8 mouse cellular contexts compared by ENCODE assay signal in genomic region chr8:71271630-71272029, GRCm38 (mm10). TPM values are rescaled to one million over a fixed set of nuclear protein-coding genes. Genes with fewer than 3 reads are reported as not detected.
DNase-seq lines count a peak whose midpoint lies in the region; ATAC-seq and TF ChIP-seq lines count a peak whose summit lies in the region.

No protein-coding gene starts in this region.

- in situ Hi-C loops in CH12.LX (cut with MboI; ENCODE audit: low pct_ligation_motif_present, low pct_unique_long_range_greater_than_20kb, low sequenced_read_pairs) = loop anchor here (5.0 kb wide), 1 partner anchor 51 kb away; no protein-coding TSS in a partner anchor

- H3K9ac ChIP-seq in CH12.LX (ENCODE audit: insufficient read depth, low read depth) = peak overlapping the region; percentile 77
- H3K9ac ChIP-seq in forebrain, embryonic 14.5 days (ENCODE audit: low read length) = peak overlapping the region; percentile 64

- H3K9me3 ChIP-seq in heart, embryonic 10.5 days = no peaks in the 10 kb centered on the region
- no peaks in the 10 kb centered on the region for H3K9me3 ChIP-seq in CH12.LX (replicated peaks; ENCODE audit: low read length)
- H3K9me3 ChIP-seq in forebrain, embryonic 14.5 days (replicated peaks; ENCODE audit: control insufficient read depth, low read length) = no peaks in the 10 kb centered on the region

- peaks cover 21% of the 10 kb centered on the region for H3K36me3 ChIP-seq in heart, embryonic 10.5 days
- H3K36me3 ChIP-seq in CH12.LX (replicated peaks in 1 of 2; ENCODE audit: control insufficient read depth in 1 of 2, insufficient read depth in 1 of 2, low read length in 1 of 2) (peaks cover 5 to 46% of the 10 kb centered on the region in 2 experiments), macrophage (ENCODE audit: inconsistent target) (no peaks in the 10 kb centered on the region)
- H3K36me3 ChIP-seq in forebrain, embryonic 14.5 days (ENCODE audit: control insufficient read depth, insufficient read depth, low read length) = no peaks in the 10 kb centered on the region

- TF ChIP-seq POLR2A in CH12.LX (IDR thresholded peaks at IDR 0.05; ENCODE audit: low read depth, low read length) = no peak
- TF ChIP-seq POLR2A in lung, adult 2 months (IDR thresholded peaks at IDR 0.05; ENCODE audit: borderline replicate concordance, extremely low read depth, low read depth, low read length) = no peak

- ATAC-seq in forebrain, embryonic 14.5 days = peak; percentile 4

- peak overlapping the region; percentile 41; the same call in 1 of the 2 replicates for H3K4me2 ChIP-seq in CH12.LX (ENCODE audit: insufficient read depth, low read depth, poor library complexity, severe bottlenecking)
- H3K4me2 ChIP-seq in forebrain, embryonic 14.5 days (ENCODE audit: low read length) = peak overlapping the region; percentile 55

- H3K27me3 ChIP-seq in heart, embryonic 10.5 days (ENCODE audit: insufficient read depth, poor library complexity, severe bottlenecking) = no peaks in the 10 kb centered on the region
- H3K27me3 ChIP-seq in CH12.LX (replicated peaks) = no peaks in the 10 kb centered on the region
- H3K27me3 ChIP-seq in forebrain, embryonic 14.5 days (replicated peaks; ENCODE audit: control insufficient read depth, insufficient read depth, low read length) = no peaks in the 10 kb centered on the region

- TF ChIP-seq CTCF in CH12.LX (conservative IDR thresholded peaks at IDR 0.05 in 1 of 2, IDR thresholded peaks at IDR 0.05 in 1 of 2; ENCODE audit: low read depth in 2 of 2, low read length in 2 of 2) = no peak
- TF ChIP-seq CTCF in lung, adult 2 months (IDR thresholded peaks at IDR 0.05; ENCODE audit: insufficient read depth, low read length) = no peak

- TF ChIP-seq RAD21 in CH12.LX (IDR thresholded peaks at IDR 0.05; ENCODE audit: low read depth, low read length) = no peak

- peaks cover 45% of the 10 kb centered on the region for H3K4me1 ChIP-seq in heart, embryonic 10.5 days
- H3K4me1 ChIP-seq in CH12.LX (ENCODE audit: control insufficient read depth in 1 of 2, insufficient read depth in 2 of 2) = peaks cover 15 to 48% of the 10 kb centered on the region in 2 experiments
- H3K4me1 ChIP-seq in forebrain, embryonic 14.5 days (ENCODE audit: control insufficient read depth, insufficient read depth, low read length) = peaks cover 10% of the 10 kb centered on the region
- peaks cover 7% of the 10 kb centered on the region; the same call in 1 of the 2 replicates for H3K4me1 ChIP-seq in lung, adult 2 months (ENCODE audit: control insufficient read depth, insufficient read depth, low read length)

- no peak for TF ChIP-seq EP300 in CH12.LX (IDR thresholded peaks at IDR 0.05; ENCODE audit: low read length)

- 13% methylated on average over 5 of the region's 5 CpGs for WGBS in heart, embryonic 10.5 days
- 23% methylated on average over 5 of the region's 5 CpGs for WGBS in forebrain, embryonic 14.5 days
- WGBS in macrophage (ENCODE audit: missing documents) = 37% methylated on average over 5 of the region's 5 CpGs
- WGBS in lung, adult 2 months = 21% methylated on average over 5 of the region's 5 CpGs

- H3K79me2 ChIP-seq in CH12.LX (replicated peaks; ENCODE audit: control insufficient read depth, extremely low read depth, insufficient read depth, poor library complexity, severe bottlenecking) (peaks cover 14% of the 10 kb centered on the region), macrophage (ENCODE audit: inconsistent target) (peaks cover 93% of the 10 kb centered on the region)

- H3K4me3 ChIP-seq in heart, embryonic 10.5 days = peak overlapping the region; percentile 89
- H3K4me3 ChIP-seq in CH12.LX (replicated peaks in 1 of 3; ENCODE audit: low read depth in 2 of 3, low read length in 2 of 3, poor library complexity in 1 of 3) = peak overlapping the region; percentile 54 to 98 (median 56)
- H3K4me3 ChIP-seq in forebrain, embryonic 14.5 days (ENCODE audit: low read depth, low read length) = peak overlapping the region; percentile 78
- H3K4me3 ChIP-seq in macrophage (ENCODE audit: inconsistent target) = peak overlapping the region; percentile 90
- H3K4me3 ChIP-seq in lung, adult 2 months (replicated peaks; ENCODE audit: extremely low read depth, low read depth, low read length) = no peak overlapping the region

- no peak for DNase-seq in heart, embryonic 10.5 days (ENCODE audit: low spot score)
- no peak for DNase-seq in heart, adult 8-10 months (ENCODE audit: low spot score)
- DNase-seq in CH12.LX (ENCODE audit: extremely low read depth) = peak; percentile 12
- no peak for DNase-seq in forebrain, embryonic 14.5 days (ENCODE audit: low spot score)
- DNase-seq in right cerebral cortex, adult 18-20 months = no peak
- DNase-seq in lung, adult 2 months = no peak
- no peak for DNase-seq in layer of hippocampus, postnatal 14 days (ENCODE audit: low spot score in 2 of 2)

- peak overlapping the region; percentile 93 for H3K27ac ChIP-seq in heart, embryonic 10.5 days
- H3K27ac ChIP-seq in CH12.LX (ENCODE audit: insufficient read depth, low read depth) = no peak overlapping the region
- peak overlapping the region; percentile 15; the same call in 1 of the 2 replicates for H3K27ac ChIP-seq in forebrain, embryonic 14.5 days (ENCODE audit: low read depth, low read length)
- peak overlapping the region; percentile 75 for H3K27ac ChIP-seq in macrophage

- dilution Hi-C loops in CH12.LX (cut with MboI; ENCODE audit: extremely low pct_ligation_motif_present, extremely low pct_unique_long_range_greater_than_20kb, low sequenced_read_pairs) = no loop called here

TF ChIP-seq in CH12.LX, 34 proteins besides CTCF, POLR2A, EP300 and RAD21:
- TF ChIP-seq BHLHE40 (IDR thresholded peaks at IDR 0.05; ENCODE audit: low read depth, low read length) = peak; percentile 57
- TF ChIP-seq KAT2A (IDR thresholded peaks at IDR 0.05; ENCODE audit: insufficient replicate concordance, low read length) = no peak

RNA-seq across cellular contexts. Expression of gene Myo9b, which starts 0.9 kb away (rescaled TPM):
- 23.0 and 26.7 TPM in 2 replicates for polyA plus RNA-seq in heart, embryonic 10.5 days (2016; fragmentation: Nextera tagmentation; extraction: Ambion mirVana)
- total RNA-seq in heart, adult 8-10 months (2022) = 10 to 100 TPM; 22.8 to 27.1 (median 24.2) TPM
- total RNA-seq in CH12.LX (2012; rRNA removed) = 26.1 and 29.0 TPM in 2 replicates
- total RNA-seq in CH12.LX (2014; rRNA removed) = 14.2 and 15.3 TPM in 2 replicates
- 31.5 and 36.2 TPM in 2 replicates for polyA plus RNA-seq in CH12.LX (2012; ENCODE audit: insufficient read length, low read depth)
- polyA plus RNA-seq in forebrain, embryonic 14.5 days (2014; fragmentation: Nextera tagmentation; extraction: Ambion mirVana) = 11.8 and 13.0 TPM in 2 replicates
- total RNA-seq in macrophage (2018; cell fraction: chromatin; rRNA removed) = 100 to 1,000 TPM; 236 to 753 (median 362) TPM
- 100 to 1,000 TPM in 21 of 26 experiments, 10 to 100 TPM in 5; 78.0 to 159 (median 121) TPM for total RNA-seq in macrophage (2018; cell fraction: cytosol; rRNA removed)
- total RNA-seq in macrophage (2018; cell fraction: nucleus; rRNA removed) = 100 to 1,000 TPM; 161 to 375 (median 242) TPM
- 89.8 to 105 TPM (median 97.3 TPM) in 3 replicates for polyA plus RNA-seq in macrophage (2018)
- 32.7 and 37.6 TPM in 2 replicates for polyA plus RNA-seq in lung, adult 2 months (2012; rRNA removed)
- total RNA-seq in layer of hippocampus, postnatal 14 days (2021) = 10 to 100 TPM; 31.2 to 36.4 TPM

RNA-seq across cellular contexts. Expression of gene Haus8, which starts 1.1 kb away (rescaled TPM):
- 82.8 and 103 TPM in 2 replicates for polyA plus RNA-seq in heart, embryonic 10.5 days (2016; fragmentation: Nextera tagmentation; extraction: Ambion mirVana)
- 10 to 100 TPM; 21.9 to 30.3 (median 26.9) TPM for total RNA-seq in heart, adult 8-10 months (2022)
- total RNA-seq in CH12.LX (2012; rRNA removed) (25.1 and 33.7 TPM in 2 replicates), CH12.LX (2014; rRNA removed) (21.0 and 25.2 TPM in 2 replicates)
- polyA plus RNA-seq in CH12.LX (2012; ENCODE audit: insufficient read length, low read depth) (30.3 and 40.5 TPM in 2 replicates), macrophage (2018) (38.3 to 72.4 TPM (median 41.3 TPM) in 3 replicates)
- polyA plus RNA-seq in forebrain, embryonic 14.5 days (2014; fragmentation: Nextera tagmentation; extraction: Ambion mirVana) = 51.5 and 64.2 TPM in 2 replicates
- total RNA-seq in macrophage (2018; cell fraction: chromatin; rRNA removed) = 10 to 100 TPM in 25 of 26 experiments, 1 to 10 TPM in 1; 3.3 to 96.5 (median 47.3) TPM
- 10 to 100 TPM; 25.2 to 59.1 (median 38.7) TPM for total RNA-seq in macrophage (2018; cell fraction: cytosol; rRNA removed)
- total RNA-seq in macrophage (2018; cell fraction: nucleus; rRNA removed) = 10 to 100 TPM in 25 of 26 experiments, 1 to 10 TPM in 1; 8.6 to 61.0 (median 33.6) TPM
- 6.4 and 9.8 TPM in 2 replicates for polyA plus RNA-seq in lung, adult 2 months (2012; rRNA removed)
- 10 to 100 TPM; 13.9 to 14.6 TPM for total RNA-seq in layer of hippocampus, postnatal 14 days (2021)
